Mouse (Mus musculus) intestine, postnatal 0 days (tissue): ENCODE data around the gene Peak1. TPM values are rescaled to one million over a fixed set of nuclear protein-coding genes. Genes with fewer than 3 reads are reported as not detected.

ENCODE experiments used
- ATAC-seq: fragments of 200-750 bp; cut with Nextera tagmentation; 2 replicates; pipeline ENCODE4 v1.8.0; 2017; ENCODE audit warnings: mild to moderate bottlenecking, moderate TSS enrichment, moderate library complexity
- H3K27ac ChIP-seq: fragments of 300-500 bp; sonication (generic); 2 replicates; pipeline ENCODE4 v1.5.1; 2014; ENCODE audit warnings: mild to moderate bottlenecking, low read depth, low read length, moderate library complexity
- H3K27me3 ChIP-seq: fragments of 300-500 bp; sonication (generic); replicated peaks from 2 replicates; pipeline ENCODE4 v1.6.1; 2014; ENCODE audit warnings: low read length, mixed read lengths; ENCODE audit not compliant: control insufficient read depth, insufficient read depth
- H3K36me3 ChIP-seq: fragments of 300-500 bp; sonication (generic); 2 replicates; pipeline ENCODE4 v1.6.1; 2014; ENCODE audit warnings: mild to moderate bottlenecking, moderate library complexity; ENCODE audit not compliant: control insufficient read depth, insufficient read depth
- H3K4me1 ChIP-seq: fragments of 300-500 bp; sonication (generic); replicated peaks from 2 replicates; pipeline ENCODE4 v1.6.1; 2014; ENCODE audit warnings: antibody characterized with exemption, low read length, mixed read lengths; ENCODE audit not compliant: control insufficient read depth, insufficient read depth
- H3K4me2 ChIP-seq: fragments of 300-500 bp; sonication (generic); replicated peaks from 2 replicates; pipeline ENCODE4 v1.6.1; 2014; ENCODE audit warnings: low read depth, mild to moderate bottlenecking, moderate library complexity
- H3K4me3 ChIP-seq: fragments of 300-500 bp; sonication (generic); 2 replicates; pipeline ENCODE4 v1.5.1; 2014; ENCODE audit warnings: low read depth, low read length
- H3K9ac ChIP-seq: fragments of 300-500 bp; sonication (generic); 2 replicates; pipeline ENCODE4 v1.6.1; 2014; ENCODE audit warnings: mild to moderate bottlenecking, low read depth, low read length
- H3K9me3 ChIP-seq: fragments of 300-500 bp; sonication (generic); 2 replicates; pipeline ENCODE4 v1.6.1; 2016; ENCODE audit warnings: mixed run types; ENCODE audit not compliant: control insufficient read depth
- CTCF ChIP-seq: sonication (generic); IDR thresholded peaks from 2 replicates; pipeline ENCODE4 v1.5.1; 2016; ENCODE audit warnings: low read depth, mild to moderate bottlenecking, control low read depth, antibody characterized with exemption, moderate library complexity
- WGBS: fragments of 180-500 bp; shearing (Covaris S2); extraction: QIAGEN DNeasy Blood & Tissue Kit; methylation state at CpG from one replicate; pipeline ENCODE4 v1.1.7; 2014; 5-methylcytosine and 5-hydroxymethylcytosine counted together
- polyA plus RNA-seq: library from polyadenylated mRNA; unstranded; fragments of >200 nt; fragmentation: Nextera tagmentation; extraction: Ambion mirVana; gene quantifications from 2 replicates; pipeline ENCODE4 v1.2.1, GENCODE M21; 2015

The Peak1 gene
- polyA plus RNA-seq, 1 experiment from 2014 or later: 5.9 TPM

DNA sequence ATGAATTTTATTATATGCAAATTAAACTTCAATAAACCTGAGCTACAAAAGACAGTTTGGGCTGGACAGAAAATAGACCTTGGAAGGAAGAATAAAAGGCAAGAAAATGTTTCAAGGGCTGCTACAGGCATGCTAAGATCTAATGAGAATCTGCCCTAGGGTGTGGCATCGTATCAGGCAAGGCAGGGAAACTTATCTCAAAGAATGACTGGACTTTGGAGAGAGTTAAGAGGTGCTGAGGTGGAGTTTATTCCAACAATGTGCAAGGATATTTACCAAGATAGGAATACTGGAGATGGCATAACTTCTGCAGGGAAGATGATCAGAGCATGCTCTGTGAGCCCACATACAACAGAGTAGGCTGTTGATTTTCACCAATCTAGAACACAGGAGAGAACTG lies 154.8 kb downstream of the Peak1 start:
- WGBS: 38% methylated on average over 1 of the region's 1 CpGs
- 0 out of 2 replicates have a peak, but pooled peaks cover 5% of the 10 kb centered on the region for H3K36me3 ChIP-seq
- no peak overlapping the region for H3K4me2 ChIP-seq
- H3K4me3 ChIP-seq: no peak overlapping the region
- H3K27ac ChIP-seq: no peak overlapping the region
- no peak for ATAC-seq
- H3K9ac ChIP-seq: no peak overlapping the region
- no peak for TF ChIP-seq CTCF
- H3K27me3 ChIP-seq: no peaks in the 10 kb centered on the region
- peaks cover 5% of the 10 kb centered on the region for H3K9me3 ChIP-seq
- H3K4me1 ChIP-seq: no peaks in the 10 kb centered on the region

DNA sequence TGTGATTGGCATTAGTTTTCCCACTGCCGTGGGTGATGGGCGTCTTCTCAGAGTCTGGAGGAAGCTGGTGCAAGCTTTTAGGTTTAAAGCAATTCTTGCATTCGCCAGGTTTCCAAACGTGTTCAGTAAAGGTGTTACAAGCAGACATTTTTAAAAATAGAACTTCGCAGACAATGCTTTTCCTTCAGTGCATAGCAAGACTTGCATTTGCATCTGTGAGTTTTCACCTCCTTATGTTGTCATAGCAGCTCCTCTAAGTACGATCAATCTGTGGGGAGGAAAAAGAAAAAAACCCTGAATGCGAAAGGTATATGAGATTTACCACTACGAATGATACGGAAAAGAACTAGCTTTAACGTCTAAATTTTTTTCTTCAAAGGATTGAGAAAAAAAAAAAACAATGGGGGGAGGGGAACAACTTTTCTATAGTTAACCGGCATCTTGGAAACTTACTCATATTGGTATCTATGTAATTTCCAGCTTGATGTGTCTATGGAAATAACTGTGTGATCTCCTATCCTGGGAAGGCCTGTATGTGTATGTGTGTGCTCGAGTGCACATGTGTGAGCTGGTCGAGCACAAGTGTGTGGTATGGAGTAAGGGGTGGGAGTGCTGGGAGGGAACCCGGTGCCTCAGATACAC lies 157.3 kb downstream of the Peak1 start:
- Histone ChIP-seq H3K27me3 (no peaks in the 10 kb centered on the region), H3K9me3 (peaks cover 5% of the 10 kb centered on the region), H3K4me1 (no peaks in the 10 kb centered on the region), H3K36me3 (0 out of 2 replicates have a peak, but pooled peaks cover 5% of the 10 kb centered on the region), H3K9ac (no peak overlapping the region), H3K4me2 (no peak overlapping the region), H3K27ac (no peak overlapping the region), H3K4me3 (no peak overlapping the region)
- 89% methylated on average over 14 of the region's 14 CpGs for WGBS
- no peak for TF ChIP-seq CTCF
- ATAC-seq: no peak

DNA sequence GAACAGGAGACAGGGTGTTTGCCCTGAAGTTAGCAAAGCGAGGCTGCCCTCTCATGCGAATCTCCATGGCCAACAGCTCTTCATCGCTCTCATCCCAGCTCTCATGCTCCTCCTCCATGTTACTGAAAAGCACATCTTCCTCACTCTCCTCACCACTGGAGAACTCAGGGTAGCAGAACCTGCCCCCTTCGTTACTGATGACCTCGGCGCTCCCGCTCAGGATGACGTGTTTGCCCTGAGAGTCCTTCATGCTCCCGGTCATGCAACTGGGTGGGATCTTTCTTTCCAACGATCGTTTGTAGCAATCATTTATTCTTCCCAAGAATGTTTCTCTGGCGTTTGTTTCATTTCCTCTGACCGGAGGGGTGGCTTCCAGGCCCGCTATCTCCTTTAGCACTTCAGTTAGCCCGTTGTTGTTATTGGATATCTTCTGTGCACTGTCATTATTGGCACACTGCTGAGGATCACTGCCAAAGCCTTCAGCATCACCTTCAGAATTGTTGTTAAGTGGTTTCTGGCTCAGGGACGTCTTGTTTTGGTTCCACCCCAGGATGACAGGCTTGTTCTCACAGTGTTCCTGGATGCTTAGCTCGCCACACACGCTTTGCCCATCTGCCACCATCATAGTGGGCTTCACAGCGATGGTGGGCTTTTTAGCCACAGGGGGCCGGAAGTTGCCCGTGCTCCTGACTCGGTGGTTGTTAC lies 157.9 kb downstream of the Peak1 start:
- Histone ChIP-seq H3K4me1 (no peaks in the 10 kb centered on the region), H3K27ac (no peak overlapping the region; the same call in 1 of the 2 replicates), H3K9me3 (peaks cover 5% of the 10 kb centered on the region), H3K4me3 (no peak overlapping the region), H3K27me3 (no peaks in the 10 kb centered on the region), H3K36me3 (0 out of 2 replicates have a peak, but pooled peaks cover 5% of the 10 kb centered on the region), H3K4me2 (no peak overlapping the region), H3K9ac (no peak overlapping the region)
- WGBS: 81% methylated on average over 22 of the region's 22 CpGs
- no peak for ATAC-seq
- no peak for TF ChIP-seq CTCF

DNA sequence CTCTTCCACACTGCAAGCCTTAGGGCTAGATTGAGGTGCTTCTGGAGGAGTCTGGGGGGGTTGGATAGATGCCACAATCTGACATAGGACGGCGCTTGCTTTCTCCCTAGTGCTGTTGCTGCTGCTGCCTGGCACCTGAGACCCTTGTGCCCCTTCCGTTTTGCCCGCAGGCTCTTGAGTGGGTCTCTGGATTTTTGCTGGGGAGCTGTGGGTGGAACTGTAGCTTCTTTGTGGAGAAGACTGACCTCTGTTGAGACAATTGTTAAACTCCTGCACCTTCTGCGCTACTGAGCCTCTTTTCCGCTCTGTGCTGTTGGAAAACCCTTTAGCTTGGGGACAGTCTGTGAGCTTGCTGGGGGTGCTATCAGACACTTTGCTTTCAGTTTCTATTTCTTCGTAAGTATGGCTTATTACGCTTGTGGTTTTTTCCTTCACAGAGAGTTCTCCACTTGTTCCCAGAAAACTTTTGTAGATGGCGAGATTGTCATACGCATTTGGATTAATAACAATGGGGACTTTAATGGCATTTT lies 159.5 kb downstream of the Peak1 start:
- H3K9ac ChIP-seq: no peak overlapping the region
- no peak for TF ChIP-seq CTCF
- H3K27me3 ChIP-seq: no peaks in the 10 kb centered on the region
- ATAC-seq: no peak
- H3K36me3 ChIP-seq: 0 out of 2 replicates have a peak, but pooled peaks cover 5% of the 10 kb centered on the region
- no peaks in the 10 kb centered on the region for H3K4me1 ChIP-seq
- H3K27ac ChIP-seq: no peak overlapping the region
- no peak overlapping the region for H3K4me3 ChIP-seq
- H3K4me2 ChIP-seq: no peak overlapping the region
- WGBS: 86% methylated on average over 10 of the region's 10 CpGs
- peaks cover 5% of the 10 kb centered on the region for H3K9me3 ChIP-seq

DNA sequence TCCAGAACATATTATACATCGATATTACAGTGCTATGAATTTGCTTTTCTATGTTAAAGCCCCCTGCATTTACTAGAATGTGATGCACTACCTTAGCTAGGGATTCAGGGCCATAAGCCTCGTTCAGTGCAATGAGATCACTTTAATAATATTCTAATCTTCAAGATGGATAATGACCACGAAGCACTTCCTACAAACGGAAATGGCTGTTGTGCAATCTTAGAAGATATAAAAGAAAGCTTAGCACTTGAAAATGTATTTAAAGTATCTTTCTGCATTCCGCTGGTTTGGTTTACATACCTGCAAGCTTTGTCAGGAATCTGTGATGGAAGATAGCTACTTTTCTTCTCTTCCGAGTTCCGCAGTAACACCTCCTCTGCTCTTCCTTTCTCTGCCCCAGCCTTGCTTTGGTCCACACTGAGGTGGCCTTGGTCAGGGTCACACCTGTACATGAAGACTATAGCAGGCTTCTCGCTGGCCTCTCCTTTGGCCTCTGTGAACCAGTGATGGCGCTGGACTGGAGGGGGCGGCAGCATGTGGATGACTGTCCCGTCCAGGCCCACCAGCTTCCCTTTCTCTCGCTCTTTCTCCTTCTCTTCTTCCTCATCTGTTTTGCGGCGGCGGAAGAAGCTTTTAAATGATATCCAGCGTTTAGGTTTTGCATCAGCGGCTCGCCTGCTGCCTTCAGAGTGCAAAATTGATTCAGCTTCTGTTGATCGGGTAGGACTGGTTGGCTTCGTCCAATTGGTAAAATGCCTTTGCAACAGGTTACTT lies 160.5 kb downstream of the Peak1 start:
- Histone ChIP-seq H3K4me1 (no peaks in the 10 kb centered on the region), H3K9ac (no peak overlapping the region), H3K4me3 (no peak overlapping the region), H3K27ac (no peak overlapping the region), H3K27me3 (no peaks in the 10 kb centered on the region), H3K9me3 (peaks cover 5% of the 10 kb centered on the region), H3K36me3 (0 out of 2 replicates have a peak, but pooled peaks cover 5% of the 10 kb centered on the region), H3K4me2 (no peak overlapping the region)
- ATAC-seq: no peak
- TF ChIP-seq CTCF: no peak
- 82% methylated on average over 20 of the region's 20 CpGs for WGBS
